Mouse (Mus musculus) monocyte, adult 5-6 weeks (primary cell): ENCODE results near the gene Cspg4. TPM values are rescaled to one million over a fixed set of nuclear protein-coding genes. Genes with fewer than 3 reads are reported as not detected.

Source experiments
- ATAC-seq: fragments of 153-309, 156-312 bp; replicated peaks from 2 replicates; pipeline ENCODE4 v1.8.0; 2017; ENCODE audit warnings: mild to moderate bottlenecking; ENCODE audit not compliant: low TSS enrichment, insufficient number of reproducible peaks, severe bottlenecking, poor library complexity, low FRiP score
- total RNA-seq: library from RNA; stranded (forward); fragments of 200-1000, 200-491, 200-594 nt; gene quantifications from 3 replicates; pipeline ENCODE4 v1.2.3, GENCODE M21; 2017

Cspg4 gene
- not detected in 3 replicates for total RNA-seq

DNA sequence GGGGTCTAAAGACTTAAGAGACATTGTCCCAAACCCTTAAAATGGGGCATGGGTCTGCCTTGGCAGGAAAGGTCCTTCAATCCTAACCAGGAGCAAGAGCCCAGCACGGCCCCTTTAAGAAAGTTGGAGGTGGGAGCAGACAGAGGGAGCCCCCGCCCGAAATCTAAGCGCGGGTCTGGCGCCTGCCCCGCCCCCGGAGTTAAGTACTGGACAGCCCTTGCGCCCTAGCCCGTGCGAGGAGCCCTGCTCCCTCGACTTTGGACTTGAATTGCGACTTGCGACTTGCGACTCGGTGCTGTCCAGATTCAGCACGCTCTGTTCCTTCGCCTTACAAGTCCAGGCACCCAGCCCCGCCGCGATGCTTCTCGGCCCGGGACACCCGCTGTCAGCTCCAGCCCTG, at the start of gene Cspg4:
Gene Cspg4 (plus strand): TSS at position 202 of the 400 bp plus-strand sequence.
- ATAC-seq, result no peak

DNA sequence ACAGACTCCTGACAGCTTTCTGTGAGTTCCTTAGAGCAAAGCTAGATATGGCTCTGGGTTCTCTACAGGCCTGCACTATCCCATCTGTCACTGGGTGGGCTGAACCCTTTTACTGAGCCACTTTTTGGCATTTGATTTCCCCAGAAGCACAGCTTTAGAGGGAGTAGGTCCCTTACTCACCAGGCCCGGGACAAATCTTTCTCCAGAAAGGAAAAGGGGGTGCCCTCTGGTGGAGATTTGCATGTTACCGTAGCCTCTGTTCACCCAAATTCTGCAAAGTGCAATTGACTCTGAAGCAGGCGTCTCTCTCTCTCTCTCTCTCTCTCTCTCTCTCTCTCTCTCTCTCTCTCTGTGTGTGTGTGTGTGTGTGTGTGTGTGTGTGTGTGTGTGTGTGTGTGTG, 39.9 kb upstream of the Cspg4 start:
- no peak for ATAC-seq

DNA sequence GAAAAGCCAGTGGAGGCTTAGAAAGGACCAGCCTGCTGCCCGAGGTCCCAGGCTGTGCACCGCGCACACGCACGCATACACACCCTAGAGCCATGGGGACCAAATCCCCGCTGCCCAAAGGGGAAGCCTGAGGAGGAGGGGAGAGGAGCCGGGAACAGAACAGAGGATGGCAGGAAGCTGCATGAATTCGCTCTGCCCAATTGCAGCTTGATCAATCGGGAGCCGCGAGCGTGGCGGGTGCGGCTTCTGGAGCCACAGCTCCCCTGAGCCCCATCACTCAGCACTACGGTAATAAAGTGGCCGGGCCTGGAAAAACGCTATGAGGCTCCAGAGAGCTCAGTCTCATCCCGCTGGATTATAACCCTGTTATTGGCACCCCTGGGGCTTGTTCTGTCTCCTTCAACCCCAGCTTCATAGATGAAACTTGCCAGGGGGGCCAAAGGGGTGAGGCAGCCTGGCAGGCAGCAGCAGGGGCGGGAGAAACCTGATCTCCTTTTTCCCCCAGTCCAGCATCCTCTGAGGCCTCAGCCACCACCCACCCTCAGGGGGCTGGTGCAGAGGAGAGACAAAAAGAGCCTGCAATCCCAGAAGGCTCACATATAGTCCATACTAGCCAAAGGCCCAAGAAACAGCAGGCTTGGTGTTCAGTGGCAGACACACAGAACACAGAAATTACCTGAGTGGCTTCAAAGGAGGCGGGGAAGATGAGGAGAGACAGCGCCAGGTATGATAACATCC, 39.2 kb upstream of the Cspg4 start:
- no peak for ATAC-seq

DNA sequence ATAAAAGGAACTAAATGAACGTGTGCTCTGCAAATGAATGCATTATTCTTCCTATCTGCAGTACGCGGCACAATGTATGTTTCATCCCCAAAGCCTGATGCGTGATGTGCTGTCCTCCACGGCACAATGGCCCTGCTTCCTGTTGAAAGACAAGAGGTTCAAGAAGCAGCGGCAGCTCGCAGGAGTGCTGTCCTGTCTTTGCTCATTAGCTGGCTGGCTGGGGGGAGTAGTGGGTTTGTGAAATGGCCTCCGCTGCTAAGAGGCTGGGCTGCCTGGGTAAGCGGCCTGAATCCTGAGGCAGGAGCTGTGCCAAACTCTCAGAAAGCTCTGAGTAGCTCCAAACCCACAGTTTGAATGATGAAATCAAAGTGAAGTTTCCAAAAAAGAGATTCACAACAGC, 36.7 kb upstream of the Cspg4 start:
- ATAC-seq, result no peak

DNA sequence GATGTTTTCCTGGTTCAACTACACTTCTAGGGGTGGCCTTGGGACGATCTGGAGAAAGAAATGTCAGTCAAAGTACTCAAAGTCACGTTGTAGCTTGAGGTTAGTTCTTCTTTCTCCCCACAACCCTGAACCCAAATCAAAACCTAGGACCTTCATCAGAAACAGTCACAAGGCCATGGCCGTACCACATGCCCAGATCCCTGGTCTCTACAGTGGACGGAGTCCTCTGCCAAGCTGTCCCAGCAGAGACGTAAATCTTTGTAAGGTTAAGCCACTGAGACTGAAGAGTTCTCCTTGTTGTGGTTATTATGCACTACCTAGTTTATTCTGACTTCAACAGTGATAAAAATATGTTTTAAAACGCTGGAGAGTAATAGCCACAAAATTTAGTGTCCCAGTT, 36.0 kb upstream of the Cspg4 start:
- ATAC-seq, result no peak

DNA sequence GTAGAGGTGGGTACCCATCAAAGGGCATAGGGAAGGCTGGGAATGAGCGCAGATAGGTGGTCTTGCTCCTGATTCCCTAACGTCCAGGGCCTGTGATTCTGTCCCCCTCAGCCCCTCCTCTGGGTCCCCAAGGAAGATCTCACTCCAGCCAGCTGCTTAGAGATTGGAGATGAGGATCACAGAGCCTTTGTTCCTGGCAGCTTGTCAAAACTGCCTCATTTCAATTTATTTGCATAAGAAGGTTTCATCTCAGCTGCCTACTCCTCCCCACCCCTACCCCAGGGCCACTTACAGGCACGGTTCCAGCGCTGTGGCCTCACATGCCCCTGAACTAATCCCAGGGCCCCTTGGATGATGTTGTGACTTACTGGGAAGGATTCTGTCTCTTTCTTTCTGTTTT, 34.7 kb upstream of the Cspg4 start:
- no peak for ATAC-seq

DNA sequence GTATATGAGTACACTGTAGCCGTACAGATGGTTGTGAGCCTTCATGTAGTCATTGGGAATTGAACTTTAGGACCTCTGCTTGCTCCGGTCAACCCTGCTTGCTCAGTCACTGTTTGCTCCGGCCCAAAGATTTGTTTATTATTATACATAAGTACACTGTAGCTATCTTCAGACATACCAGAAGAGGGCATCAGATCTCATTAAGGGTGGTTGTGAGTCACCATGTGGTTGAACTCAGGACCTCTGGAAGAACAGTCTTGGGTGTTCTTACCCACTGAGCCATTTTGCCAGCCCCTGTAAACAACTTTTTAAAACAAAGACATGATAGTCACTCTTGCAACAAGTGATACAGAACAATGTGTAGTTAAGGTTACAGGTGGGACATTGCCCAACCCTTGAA, 32.9 kb upstream of the Cspg4 start:
- ATAC-seq, result no peak

DNA sequence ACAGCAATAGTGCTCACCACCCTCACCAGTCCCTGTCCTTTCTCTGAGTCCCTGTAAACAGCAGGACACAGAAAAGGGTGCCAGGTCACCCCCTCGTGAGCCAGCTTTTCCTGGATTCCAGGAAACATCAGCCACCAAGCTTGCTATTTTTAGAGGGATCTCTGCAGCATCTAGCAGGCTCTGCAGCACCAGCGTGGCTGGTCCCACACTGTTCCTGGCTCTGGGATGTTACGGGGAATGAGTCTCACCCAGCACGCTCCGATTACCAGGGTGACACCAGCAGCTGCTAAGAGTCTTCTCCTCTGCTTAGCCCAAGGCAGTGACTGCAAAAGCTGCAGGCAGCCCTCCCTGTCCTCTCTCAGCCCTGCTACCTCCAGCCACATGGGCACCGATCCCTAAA, 31.9 kb upstream of the Cspg4 start:
- no peak for ATAC-seq

DNA sequence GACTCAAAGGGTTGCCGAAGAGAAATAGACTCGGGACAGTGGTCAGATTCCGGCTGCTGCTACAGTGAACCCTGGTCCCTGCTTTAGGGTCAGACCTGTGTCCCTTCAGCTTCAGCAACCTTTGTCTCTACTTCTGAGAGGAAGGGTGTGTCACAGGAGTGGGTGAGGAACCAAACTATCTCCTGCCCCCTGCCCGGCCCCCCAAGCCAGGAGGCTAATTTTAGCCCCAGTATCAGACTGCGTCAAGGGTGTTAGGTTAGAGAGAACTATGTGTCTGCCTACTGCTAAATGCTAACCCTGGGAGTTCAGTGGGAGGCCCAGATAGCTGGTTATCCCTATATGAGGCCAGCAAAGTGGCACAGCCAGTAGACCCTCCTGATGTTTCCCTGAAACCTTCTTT, 29.7 kb upstream of the Cspg4 start:
- no peak for ATAC-seq

DNA sequence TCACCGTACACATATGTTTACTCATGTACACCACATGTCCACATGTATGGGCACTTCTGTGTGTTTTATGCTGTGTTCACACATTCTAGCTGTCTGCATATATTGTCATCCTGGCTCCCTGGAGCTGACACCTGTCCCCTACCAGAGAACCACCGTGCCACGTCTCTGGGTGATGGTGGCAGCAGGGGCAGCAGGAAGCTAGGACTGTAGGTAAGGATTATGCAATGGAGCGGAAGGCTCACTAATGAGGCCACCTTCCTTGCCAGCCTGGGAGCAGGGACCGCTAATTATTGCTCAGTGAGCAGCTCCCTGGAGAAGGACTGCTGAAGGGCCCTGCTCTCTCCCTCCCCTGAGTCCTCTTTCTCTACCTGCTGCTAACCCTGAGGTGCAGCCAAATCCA, 24.1 kb upstream of the Cspg4 start:
- ATAC-seq, result no peak

DNA sequence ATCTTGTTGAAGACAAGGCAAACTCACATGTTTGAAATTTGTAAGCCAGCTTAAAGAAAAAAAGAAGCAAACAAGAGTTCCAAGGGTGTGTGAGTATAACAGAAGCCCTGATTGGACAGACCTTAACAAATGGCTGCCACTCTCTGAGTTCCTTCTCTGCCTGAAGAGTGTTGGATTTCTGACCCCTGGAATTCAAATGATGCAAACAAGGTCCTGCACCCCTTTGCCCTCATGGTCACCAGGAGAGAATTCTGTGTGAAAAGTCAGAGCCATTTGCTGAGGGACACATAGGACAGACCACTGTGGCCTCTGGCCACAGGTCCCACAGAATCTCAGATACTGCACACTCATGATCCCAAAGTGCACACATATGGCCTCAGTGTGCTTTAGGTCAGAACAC, 23.0 kb upstream of the Cspg4 start:
- no peak for ATAC-seq

DNA sequence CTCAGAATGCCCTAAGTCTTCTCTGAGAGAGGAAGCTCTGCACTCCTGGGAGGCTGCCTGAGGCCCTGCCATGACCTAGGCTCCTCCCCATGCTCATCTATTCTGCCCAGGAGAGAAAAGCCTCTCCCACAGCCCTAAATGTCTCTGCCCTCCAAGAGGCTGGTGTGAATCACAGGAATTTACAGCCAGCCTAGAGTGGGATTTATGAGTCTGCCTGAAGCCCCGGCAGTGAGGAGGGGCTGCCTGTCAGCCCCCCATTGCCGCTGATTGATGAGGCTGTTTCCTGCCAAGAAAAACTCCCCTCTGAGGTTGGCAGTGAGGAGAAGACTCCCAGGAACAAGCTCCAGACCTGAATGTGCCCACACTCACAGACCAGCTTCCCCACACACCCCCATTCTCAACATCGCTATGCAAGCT, 22.5 kb upstream of the Cspg4 start:
- ATAC-seq, result no peak

DNA sequence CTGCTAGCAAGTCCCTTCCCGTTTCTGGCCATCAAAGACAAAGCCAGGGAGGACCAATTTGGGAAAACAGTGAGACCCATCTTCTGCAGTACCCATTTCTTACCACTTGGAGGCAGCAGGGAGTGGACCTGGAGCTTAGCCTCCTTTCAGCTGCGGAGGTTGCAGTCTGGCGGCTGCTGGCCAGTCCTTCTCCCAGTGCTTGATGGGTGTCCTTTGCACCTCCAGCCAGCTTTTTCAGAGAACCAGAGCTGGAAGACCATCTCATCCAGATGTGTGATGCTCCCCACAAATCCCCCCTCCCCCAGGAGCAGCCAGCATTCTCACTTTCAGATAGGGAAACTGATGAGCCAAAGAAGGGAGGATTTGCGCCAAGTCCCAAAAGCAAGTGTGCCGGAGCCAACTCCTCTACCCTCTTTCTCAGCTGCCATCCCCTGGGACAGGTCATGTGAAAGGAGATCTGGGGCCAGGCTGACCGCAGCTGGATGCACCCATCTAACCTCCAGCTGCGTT, 21.1 kb upstream of the Cspg4 start:
- ATAC-seq, result no peak

DNA sequence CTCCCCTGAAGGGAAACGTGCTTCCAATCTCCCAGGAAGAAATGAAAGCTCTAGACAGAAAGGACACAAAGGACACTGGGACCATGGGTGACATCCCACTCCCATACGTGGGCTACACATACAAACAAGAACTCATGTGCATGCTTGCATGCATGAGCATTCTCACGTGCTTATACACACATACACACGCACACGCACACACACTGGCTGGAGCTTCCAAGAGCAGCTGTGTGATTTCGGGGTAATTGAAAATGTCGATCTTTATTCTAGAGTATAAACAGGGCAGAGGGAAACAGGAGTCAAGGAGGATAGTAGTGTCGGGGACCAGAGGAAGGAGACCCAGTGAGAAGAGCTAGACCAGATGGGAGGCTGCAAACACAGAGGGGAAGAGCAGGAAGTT, 20.2 kb upstream of the Cspg4 start:
- ATAC-seq, result no peak

DNA sequence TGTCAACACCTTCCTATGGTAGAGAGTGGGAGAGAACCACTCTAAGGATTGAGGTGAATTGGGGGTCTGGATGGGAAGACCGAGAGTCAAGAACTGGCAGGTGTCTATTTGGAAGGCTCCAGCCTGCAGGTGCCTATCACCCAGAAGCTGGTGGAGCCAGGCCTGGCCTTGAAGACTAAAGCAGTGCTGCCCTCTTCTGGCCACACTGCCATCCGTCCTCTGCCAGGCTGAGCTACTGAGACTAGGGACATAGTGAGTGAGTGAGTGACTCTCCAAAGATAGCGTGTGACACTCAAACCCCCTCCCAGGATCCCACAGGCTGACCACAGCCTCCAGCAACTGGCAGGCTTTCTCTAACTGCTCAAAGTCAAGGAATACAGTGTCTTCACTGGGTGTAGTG, 17.3 kb upstream of the Cspg4 start:
- no peak for ATAC-seq

DNA sequence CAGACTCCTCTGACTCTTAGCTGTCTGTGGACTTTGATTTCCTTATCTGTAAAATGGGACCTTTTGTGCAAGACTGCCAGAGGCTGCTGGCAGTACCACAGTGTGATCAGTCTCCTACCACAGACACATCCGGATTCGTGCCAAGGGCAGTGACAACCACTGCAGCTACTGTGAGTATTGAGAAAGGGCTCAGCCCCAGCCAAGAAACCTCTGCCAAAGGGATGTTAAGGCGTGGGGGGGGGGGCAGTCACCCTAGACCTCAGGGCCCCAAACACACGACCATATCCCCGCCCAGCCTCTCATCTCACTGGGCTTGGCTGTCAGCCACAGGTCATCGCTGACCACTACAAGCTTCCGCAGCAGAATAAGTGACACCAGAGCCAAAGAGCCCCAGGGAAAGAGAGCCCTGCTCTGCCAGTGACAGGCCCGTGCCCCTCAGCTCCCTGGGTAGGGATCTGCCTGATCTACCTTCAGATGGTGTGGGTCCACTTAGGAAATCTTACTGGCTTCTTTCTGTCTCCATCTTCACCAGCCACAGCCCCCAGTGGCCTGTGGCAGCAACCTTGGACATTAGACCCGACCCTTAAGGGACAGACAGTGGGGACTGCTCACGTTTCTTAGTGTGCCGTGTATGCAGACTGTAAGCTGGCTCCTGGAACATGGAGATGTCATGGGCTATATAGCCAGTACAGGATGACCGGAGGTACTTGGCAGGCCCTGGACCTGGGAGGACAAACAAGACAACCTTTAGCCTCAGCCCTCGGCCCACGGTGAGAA, 14.5 kb upstream of the Cspg4 start:
- no peak for ATAC-seq

DNA sequence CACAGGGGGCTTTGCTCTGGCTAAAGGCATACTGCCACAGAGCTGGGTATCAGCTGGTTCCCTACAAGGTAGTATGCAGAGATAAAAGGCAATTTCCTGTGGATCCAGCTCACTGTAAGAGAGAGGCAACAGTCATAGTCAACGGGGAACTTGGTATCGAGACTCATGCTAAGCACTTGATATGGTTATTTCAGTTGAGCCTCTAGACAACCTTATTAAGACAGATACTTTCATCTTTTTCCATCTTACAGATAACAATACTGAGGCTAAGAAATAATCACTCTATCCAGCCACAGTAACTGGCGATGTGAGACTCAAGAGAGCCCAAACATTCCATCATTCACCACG, 14.0 kb upstream of the Cspg4 start:
- no peak for ATAC-seq

DNA sequence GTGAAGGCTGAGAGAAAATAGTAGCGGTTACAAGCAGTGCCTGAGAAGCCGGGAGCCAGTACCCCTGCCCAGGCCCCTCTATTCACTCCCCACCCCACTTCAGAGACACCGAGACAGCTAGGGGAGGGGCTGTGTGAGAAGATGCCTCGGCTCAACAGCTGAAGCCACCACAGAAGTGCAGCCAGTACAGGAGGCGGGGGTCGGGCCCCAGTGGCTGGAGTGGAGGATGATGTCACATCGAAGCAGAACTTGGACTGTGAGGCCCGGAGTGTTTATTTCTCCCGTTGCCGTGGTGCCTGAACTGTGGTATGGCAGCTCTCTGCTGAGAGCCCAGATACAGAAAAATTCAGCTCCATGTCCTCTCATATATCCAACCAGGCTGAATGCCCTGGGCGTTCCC, 13.1 kb upstream of the Cspg4 start:
- no peak for ATAC-seq

DNA sequence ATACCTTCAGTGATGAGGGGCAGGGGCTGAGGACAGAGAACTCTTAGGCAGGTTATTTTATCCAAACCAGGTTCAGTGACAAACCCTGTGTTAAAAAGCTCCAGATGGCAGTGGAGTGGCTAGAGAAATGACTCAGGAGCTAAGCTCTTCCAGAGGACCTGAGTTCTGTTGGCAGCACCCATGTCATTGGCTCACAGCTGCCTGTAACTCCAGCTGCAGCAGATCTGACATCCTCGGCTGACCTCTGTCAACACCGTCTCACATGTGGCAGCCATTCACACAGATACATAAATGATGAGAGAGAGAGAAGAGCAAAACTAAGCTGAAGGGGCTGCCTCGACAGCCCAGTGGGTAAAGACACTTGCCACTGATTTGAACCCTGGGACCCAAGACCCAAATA, 7.4 kb upstream of the Cspg4 start:
- ATAC-seq, result no peak

DNA sequence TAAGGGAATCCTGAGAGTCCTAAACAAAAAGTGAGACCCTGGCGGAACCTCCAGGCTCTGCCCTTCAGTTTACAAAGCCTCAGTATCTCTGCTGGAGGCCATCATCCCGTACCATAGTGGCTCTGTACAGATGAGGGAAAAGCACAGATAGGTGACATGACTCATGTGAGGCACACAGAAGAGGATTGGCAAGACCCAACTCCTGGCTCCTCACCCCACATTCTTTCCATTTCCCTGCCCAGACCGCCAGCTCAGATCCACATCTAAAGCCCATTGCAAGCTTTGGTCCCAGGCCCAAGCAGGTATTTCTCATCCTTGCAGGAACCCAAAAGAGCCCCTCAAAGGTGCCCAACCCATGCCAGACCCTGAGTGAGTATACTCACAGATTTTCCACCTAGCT, 4.8 kb upstream of the Cspg4 start:
- no peak for ATAC-seq
